Mouse (Mus musculus) embryonic facial prominence, embryonic 10.5 days (tissue): ENCODE measurements around the gene Spsb4. TPM values are rescaled to one million over a fixed set of nuclear protein-coding genes. Genes with fewer than 3 reads are reported as not detected.
A peak's percentile ranks its signal among the peaks of the same experiment; 100 is the strongest.

Experiments
- DNase-seq: peaks from one replicate; pipeline ENCODE4 v3.0.0-alpha.2; 2017; ENCODE audit warnings: low spot score
- H3K27ac ChIP-seq: fragments of 300-500 bp; sonication (generic); replicated peaks from 2 replicates; pipeline ENCODE4 v1.5.1; 2016; ENCODE audit warnings: mild to moderate bottlenecking
- H3K27me3 ChIP-seq: fragments of 300-500 bp; sonication (generic); replicated peaks from 2 replicates; pipeline ENCODE4 v1.6.1; 2016; ENCODE audit warnings: low read depth, mild to moderate bottlenecking; ENCODE audit not compliant: poor library complexity, severe bottlenecking
- H3K36me3 ChIP-seq: fragments of 300-500 bp; sonication (generic); replicated peaks from 2 replicates; pipeline ENCODE4 v1.6.1; 2016; ENCODE audit warnings: mild to moderate bottlenecking, moderate library complexity
- H3K4me1 ChIP-seq: fragments of 300-500 bp; sonication (generic); 2 replicates; pipeline ENCODE4 v1.6.1; 2016
- H3K4me3 ChIP-seq: fragments of 300-500 bp; sonication (generic); 2 replicates; pipeline ENCODE4 v1.5.1; 2016; ENCODE audit warnings: mild to moderate bottlenecking, moderate library complexity
- H3K9me3 ChIP-seq: fragments of 300-500 bp; sonication (generic); 2 replicates; pipeline ENCODE4 v1.6.1; 2016; ENCODE audit warnings: mild to moderate bottlenecking
- whole genome bisulfite sequencing: fragments of 180-500 bp; shearing (Covaris S2); methylation state at CpG from one replicate; pipeline ENCODE4 v1.1.7; 2016; 5-methylcytosine and 5-hydroxymethylcytosine counted together
- polyA plus RNA-seq: library from polyadenylated mRNA; unstranded; fragments of >200 nt; fragmentation: Nextera tagmentation; extraction: Ambion mirVana; gene quantifications from 2 replicates; pipeline ENCODE4 v1.2.1, GENCODE M21; 2016

The Spsb4 gene
- polyA plus RNA-seq, 1 experiment from 2014 or later = 102 TPM

- no peak overlapping the region for H3K4me3 ChIP-seq
- peaks cover 50% of the 10 kb centered on the region for H3K4me1 ChIP-seq
- 64% methylated on average over 9 of the region's 9 CpGs for WGBS
- peaks cover 57% of the 10 kb centered on the region for H3K36me3 ChIP-seq
- DNase-seq = no peak
- H3K9me3 ChIP-seq = no peaks in the 10 kb centered on the region
- H3K27ac ChIP-seq = peak overlapping the region; percentile 59
- H3K27me3 ChIP-seq = no peaks in the 10 kb centered on the region
Observed at GRCm38 (mm10) chr9:96971625-96972404, 46.8 kb downstream of the Spsb4 start.

GRCm38 (mm10) chr9:96967516-96967915, 51.1 kb downstream of the Spsb4 start:
- DNase-seq = no peak
- Histone ChIP-seq H3K4me1 (peaks cover 47% of the 10 kb centered on the region), H3K36me3 (peaks cover 46% of the 10 kb centered on the region), H3K9me3 (0 out of 2 replicates have a peak, but pooled peaks cover 6% of the 10 kb centered on the region), H3K27ac (no peak overlapping the region), H3K27me3 (no peaks in the 10 kb centered on the region), H3K4me3 (no peak overlapping the region)
- WGBS = 82% methylated on average over 1 of the region's 1 CpGs

- DNase-seq = no peak
- H3K4me1 ChIP-seq = peaks cover 47% of the 10 kb centered on the region
- peaks cover 43% of the 10 kb centered on the region for H3K36me3 ChIP-seq
- no peaks in the 10 kb centered on the region for H3K27me3 ChIP-seq
- H3K27ac ChIP-seq = no peak overlapping the region
- no peak overlapping the region for H3K4me3 ChIP-seq
- 0 out of 2 replicates have a peak, but pooled peaks cover 6% of the 10 kb centered on the region for H3K9me3 ChIP-seq
- WGBS = 92% methylated on average over 7 of the region's 7 CpGs
Observed at GRCm38 (mm10) chr9:96966465-96966864, 52.2 kb downstream of the Spsb4 start.

- H3K27ac ChIP-seq = peak overlapping the region; percentile 63
- peaks cover 45% of the 10 kb centered on the region for H3K36me3 ChIP-seq
- H3K9me3 ChIP-seq = 0 out of 2 replicates have a peak, but pooled peaks cover 6% of the 10 kb centered on the region
- peaks cover 45% of the 10 kb centered on the region for H3K4me1 ChIP-seq
- DNase-seq = no peak
- 70% methylated on average over 13 of the region's 13 CpGs for WGBS
- H3K27me3 ChIP-seq = no peaks in the 10 kb centered on the region
- H3K4me3 ChIP-seq = no peak overlapping the region
Observed at GRCm38 (mm10) chr9:96963443-96964215, 55.0 kb downstream of the Spsb4 start.

- Histone ChIP-seq H3K36me3 (peaks cover 43% of the 10 kb centered on the region), H3K27me3 (no peaks in the 10 kb centered on the region), H3K4me1 (peaks cover 55% of the 10 kb centered on the region), H3K4me3 (no peak overlapping the region), H3K9me3 (0 out of 2 replicates have a peak, but pooled peaks cover 6% of the 10 kb centered on the region), H3K27ac (peak overlapping the region; percentile 63)
- DNase-seq = no peak
- 49% methylated on average over 8 of the region's 8 CpGs for WGBS
Observed at GRCm38 (mm10) chr9:96962714-96963113, 55.9 kb downstream of the Spsb4 start.

- no peak for DNase-seq
- peaks cover 43% of the 10 kb centered on the region for H3K36me3 ChIP-seq
- WGBS = 66% methylated on average over 17 of the region's 17 CpGs
Observed at GRCm38 (mm10) chr9:96961986-96962701, 56.5 kb downstream of the Spsb4 start.

GRCm38 (mm10) chr9:96961006-96961405, 57.6 kb downstream of the Spsb4 start:
- H3K4me1 ChIP-seq = peaks cover 72% of the 10 kb centered on the region
- DNase-seq = peak; percentile 61
- WGBS = 58% methylated on average over 7 of the region's 7 CpGs
- peaks cover 37% of the 10 kb centered on the region for H3K36me3 ChIP-seq
- H3K27me3 ChIP-seq = no peaks in the 10 kb centered on the region
- H3K27ac ChIP-seq = no peak overlapping the region
- H3K4me3 ChIP-seq = no peak overlapping the region
- 0 out of 2 replicates have a peak, but pooled peaks cover 6% of the 10 kb centered on the region for H3K9me3 ChIP-seq

More at GRCm38 (mm10) chr9:96961986-96962701, 56.5 kb downstream of the Spsb4 start:
- no peaks in the 10 kb centered on the region for H3K27me3 ChIP-seq
- H3K9me3 ChIP-seq = 0 out of 2 replicates have a peak, but pooled peaks cover 6% of the 10 kb centered on the region
- H3K4me3 ChIP-seq = no peak overlapping the region
- H3K27ac ChIP-seq = peak overlapping the region; percentile 11
- H3K4me1 ChIP-seq = peaks cover 60% of the 10 kb centered on the region

GRCm38 (mm10) chr9:96960241-96960640, 58.4 kb downstream of the Spsb4 start:
- Histone ChIP-seq H3K4me3 (no peak overlapping the region), H3K4me1 (peaks cover 79% of the 10 kb centered on the region), H3K36me3 (peaks cover 37% of the 10 kb centered on the region), H3K27me3 (no peaks in the 10 kb centered on the region), H3K27ac (no peak overlapping the region), H3K9me3 (0 out of 2 replicates have a peak, but pooled peaks cover 3% of the 10 kb centered on the region)
- 85% methylated on average over 4 of the region's 4 CpGs for WGBS
- DNase-seq = no peak

GRCm38 (mm10) chr9:96959469-96959868, 59.2 kb downstream of the Spsb4 start:
- H3K9me3 ChIP-seq = no peaks in the 10 kb centered on the region
- H3K4me1 ChIP-seq = peaks cover 84% of the 10 kb centered on the region
- H3K36me3 ChIP-seq = peaks cover 39% of the 10 kb centered on the region
- DNase-seq = no peak
- H3K27ac ChIP-seq = no peak overlapping the region
- H3K27me3 ChIP-seq = no peaks in the 10 kb centered on the region
- no peak overlapping the region for H3K4me3 ChIP-seq
- WGBS = 91% methylated on average over 7 of the region's 7 CpGs

- Histone ChIP-seq H3K27ac (peak overlapping the region; percentile 66), H3K4me1 (peaks cover 84% of the 10 kb centered on the region), H3K4me3 (0 out of 2 replicates have a peak overlapping the region, but pooled peaks have one; percentile 1), H3K27me3 (no peaks in the 10 kb centered on the region), H3K36me3 (peaks cover 41% of the 10 kb centered on the region), H3K9me3 (no peaks in the 10 kb centered on the region)
- peak; percentile 50 for DNase-seq
- WGBS = 14% methylated on average over 6 of the region's 6 CpGs
Observed at GRCm38 (mm10) chr9:96958009-96958615, 60.5 kb downstream of the Spsb4 start.

- Histone ChIP-seq H3K4me1 (peaks cover 84% of the 10 kb centered on the region), H3K9me3 (no peaks in the 10 kb centered on the region), H3K27me3 (no peaks in the 10 kb centered on the region), H3K27ac (peak overlapping the region; percentile 40), H3K36me3 (peaks cover 41% of the 10 kb centered on the region), H3K4me3 (no peak overlapping the region)
- no peak for DNase-seq
- WGBS = 45% methylated on average over 6 of the region's 6 CpGs
Observed at GRCm38 (mm10) chr9:96957298-96957865, 61.3 kb downstream of the Spsb4 start.
